Mouse (Mus musculus): ENCODE measurements at regions not wholly inside any gene's neighbourhood (a gene's known extent, or its start where the extent isn't known, plus 50 kb on each side); places are given as distances from the start of the nearest gene placed in this dataset.

DNA sequence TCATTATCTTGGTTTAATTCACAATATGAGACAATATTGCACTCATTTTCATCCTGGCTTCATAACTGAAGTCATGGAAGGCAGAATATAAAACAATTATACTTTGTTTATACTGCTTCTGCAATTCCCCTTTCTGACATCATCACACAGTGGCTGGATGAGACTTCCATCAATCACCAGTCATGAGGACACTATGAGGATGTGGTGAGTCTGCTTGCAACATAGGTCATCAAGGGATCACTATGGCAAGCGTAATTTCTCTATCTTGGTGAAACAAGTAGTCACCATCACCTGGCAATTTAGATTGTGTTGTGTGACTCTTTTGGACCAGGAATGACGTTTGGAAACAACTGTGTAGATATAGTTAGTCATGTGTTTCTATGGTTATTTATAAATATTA is 134.6 kb downstream of the Hao1 start:
- no peak for ATAC-seq (ENCODE audit: low TSS enrichment)

DNA sequence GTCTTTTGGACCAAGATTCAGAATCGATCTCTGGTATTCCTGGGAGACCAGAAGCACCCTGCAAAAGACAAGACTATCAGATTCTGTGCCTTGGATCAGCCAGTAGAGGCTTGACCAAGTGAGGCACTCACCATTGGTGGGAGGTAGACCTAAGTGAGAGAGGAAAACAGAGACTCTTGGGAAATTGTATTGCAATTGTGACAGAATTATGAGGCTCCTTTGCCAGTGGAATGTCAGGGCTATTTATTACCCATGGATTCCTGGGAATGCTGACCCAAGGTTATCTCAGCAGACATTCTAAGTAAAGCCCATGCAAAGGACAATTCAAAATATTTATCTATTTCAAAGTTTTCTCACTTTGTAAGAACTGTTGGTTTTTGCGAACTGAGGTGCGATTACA is 154.6 kb downstream of the Hao1 start:
- ATAC-seq (ENCODE audit: low TSS enrichment) = no peak

- ATAC-seq (ENCODE audit: low TSS enrichment) = no peak
Observed at GRCm38 (mm10) chr2:134393421-134393820, 160.7 kb downstream of the Hao1 start.

GRCm38 (mm10) chr2:134375116-134375515 is 179.1 kb downstream of the Hao1 start:
- ATAC-seq (ENCODE audit: low TSS enrichment) = no peak

- peak; percentile 57; the same call in 1 of the 2 replicates for ATAC-seq (ENCODE audit: low TSS enrichment)
Observed at GRCm38 (mm10) chr2:134350894-134351501, 203.2 kb downstream of the Hao1 start.

- no peak for ATAC-seq (ENCODE audit: low TSS enrichment)
Observed at GRCm38 (mm10) chr2:134350442-134350841, 203.7 kb downstream of the Hao1 start.

GRCm38 (mm10) chr2:134342515-134343140 is 211.5 kb downstream of the Hao1 start:
- no peak for ATAC-seq (ENCODE audit: low TSS enrichment)

- no peak for ATAC-seq (ENCODE audit: low TSS enrichment)
Observed at GRCm38 (mm10) chr2:134308092-134308491, 246.1 kb downstream of the Hao1 start.

GRCm38 (mm10) chr2:134290126-134290691 is 264.0 kb downstream of the Hao1 start:
- ATAC-seq (ENCODE audit: low TSS enrichment) = no peak

DNA sequence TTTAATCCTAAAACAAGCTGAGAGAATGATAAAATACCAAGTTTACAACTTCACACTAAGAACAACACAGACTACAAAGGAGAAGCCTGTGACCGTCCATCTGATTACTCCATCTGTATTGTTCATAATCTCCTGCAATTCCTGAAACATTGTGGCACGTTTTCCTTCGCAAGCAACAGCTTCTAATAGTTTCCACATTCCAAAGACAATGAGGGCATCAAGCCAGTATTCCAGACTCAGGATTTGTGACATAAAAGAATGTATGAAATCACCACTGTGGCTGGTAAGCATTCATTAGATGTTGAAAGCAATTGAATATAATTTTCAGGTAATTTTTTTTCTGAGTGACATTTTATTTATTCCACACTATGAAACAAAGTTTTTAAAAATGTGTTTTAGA is 278.3 kb downstream of the Hao1 start:
- no peak for ATAC-seq (ENCODE audit: low TSS enrichment)

DNA sequence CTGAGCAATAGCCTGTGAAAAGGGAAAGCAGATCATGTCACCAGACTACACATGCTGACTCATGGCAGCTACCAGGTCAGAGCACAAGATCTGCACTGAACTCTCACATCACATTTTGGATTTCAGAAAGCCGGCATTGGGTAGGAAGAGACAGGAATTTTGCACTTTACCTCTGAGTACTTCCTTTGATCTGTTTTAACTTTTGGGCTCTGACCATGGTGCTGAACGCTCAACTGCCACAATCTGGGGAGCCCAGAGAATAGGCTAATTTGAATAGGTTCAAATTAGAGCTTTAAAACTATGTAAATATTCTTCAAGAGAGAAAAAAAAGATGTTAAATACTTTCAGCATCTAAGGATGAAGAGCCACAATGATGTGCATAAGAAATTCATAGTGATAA is 285.7 kb downstream of the Hao1 start:
- ATAC-seq (ENCODE audit: low TSS enrichment) = no peak

Data from frontal cortex, adult (tissue).